Mouse (Mus musculus): ENCODE measurements around the gene Chrnb2.

GRCm38 (mm10) chr3:89784991-89785753 is 20.7 kb upstream of the Chrnb2 start:
- TF ChIP-seq SRF (IDR thresholded peaks at IDR 0.05; ENCODE audit: control insufficient read depth, insufficient read length, low read depth) (no peak), USF1 (IDR thresholded peaks at IDR 0.05; ENCODE audit: low read depth) (no peak), CEBPB (IDR thresholded peaks at IDR 0.05; ENCODE audit: insufficient read depth, poor library complexity, severe bottlenecking) (no peak), POLR2A (IDR thresholded peaks at IDR 0.05; ENCODE audit: insufficient read length, low read depth) (no peak)
